27 mouse cellular contexts compared by ENCODE assay signal in the genomic region with DNA sequence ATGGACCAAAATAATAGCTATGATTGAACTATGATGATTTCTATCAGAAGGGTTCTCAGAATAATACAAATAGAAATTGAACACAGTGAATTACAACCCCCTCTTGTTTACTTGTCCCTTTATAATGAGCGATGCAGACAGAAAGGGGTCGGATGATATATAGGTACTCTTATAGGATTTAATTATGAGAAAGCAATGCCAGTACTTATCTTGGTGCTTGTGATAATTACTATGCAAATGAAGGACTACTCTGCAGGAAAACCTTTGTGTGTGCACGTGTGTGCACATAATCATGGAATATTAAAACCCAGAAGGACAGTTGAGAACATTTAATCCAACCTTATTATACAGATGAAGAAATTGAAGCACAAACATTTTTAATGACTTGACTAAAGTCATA. TPM values are rescaled to one million over a fixed set of nuclear protein-coding genes. Genes with fewer than 3 reads are reported as not detected.
DNase-seq lines count a peak whose midpoint lies in the region; ATAC-seq and TF ChIP-seq lines count a peak whose summit lies in the region.
"Had no signal": no experiment of that assay in that cellular context is flagged by ENCODE, and none has a peak within 500 bp of the region (broad histone marks: within the 10 kb centered on the region; RNA-seq: fewer than 3 reads in every experiment).

No protein-coding gene starts in this region.

- H3K4me1 ChIP-seq in forebrain, embryonic 14.5 days (ENCODE audit: control insufficient read depth, insufficient read depth, low read length): no peaks in the 10 kb centered on the region
- H3K4me1 ChIP-seq in forebrain, embryonic 10.5 days: no peaks in the 10 kb centered on the region
- no peaks in the 10 kb centered on the region for H3K4me1 ChIP-seq in hindbrain, embryonic 14.5 days (replicated peaks; ENCODE audit: control insufficient read depth, insufficient read depth, low read length)
- no peaks in the 10 kb centered on the region for H3K4me1 ChIP-seq in hindbrain, postnatal 0 days (ENCODE audit: insufficient read depth, low read length)
- H3K4me1 ChIP-seq in neural tube, embryonic 13.5 days (replicated peaks): no peaks in the 10 kb centered on the region
- H3K4me1 ChIP-seq: heart, embryonic 12.5 days; heart, embryonic 15.5 days; hindbrain, embryonic 15.5 days; intestine, embryonic 15.5 days had no signal

- ATAC-seq in forebrain, embryonic 14.5 days: peak; percentile 58
- ATAC-seq in hindbrain, embryonic 14.5 days (ENCODE audit: low FRiP score): 0 out of 2 replicates have a peak, but pooled peaks have one; percentile 55
- ATAC-seq in hindbrain, postnatal 0 days: no peak
- peak; percentile 71 for ATAC-seq in neural tube, embryonic 13.5 days (ENCODE audit: low read depth)
- ATAC-seq: activated CD4-positive, CD25-positive, alpha-beta regulatory T cell, adult 4 months; CD4-positive, CD25-positive, alpha-beta regulatory T cell, adult 4 months; intestine, embryonic 15.5 days had no signal

- H3K9ac ChIP-seq in forebrain, embryonic 14.5 days (ENCODE audit: low read length): no peak overlapping the region
- H3K9ac ChIP-seq in hindbrain, embryonic 14.5 days: no peak overlapping the region
- no peak overlapping the region for H3K9ac ChIP-seq in hindbrain, postnatal 0 days (replicated peaks; ENCODE audit: low read length)
- H3K9ac ChIP-seq in neural tube, embryonic 13.5 days: no peak overlapping the region
- H3K9ac ChIP-seq: heart, embryonic 12.5 days; heart, embryonic 15.5 days; hindbrain, embryonic 15.5 days; intestine, embryonic 15.5 days had no signal

- H3K27me3 ChIP-seq in forebrain, embryonic 14.5 days (replicated peaks; ENCODE audit: control insufficient read depth, insufficient read depth, low read length): no peaks in the 10 kb centered on the region
- no peaks in the 10 kb centered on the region for H3K27me3 ChIP-seq in forebrain, embryonic 10.5 days (ENCODE audit: poor library complexity, severe bottlenecking)
- no peaks in the 10 kb centered on the region for H3K27me3 ChIP-seq in hindbrain, embryonic 14.5 days (ENCODE audit: control insufficient read depth, insufficient read depth, low read length)
- no peaks in the 10 kb centered on the region for H3K27me3 ChIP-seq in hindbrain, postnatal 0 days (ENCODE audit: insufficient read depth, low read length)
- H3K27me3 ChIP-seq in neural tube, embryonic 13.5 days: no peaks in the 10 kb centered on the region
- H3K27me3 ChIP-seq: heart, embryonic 12.5 days; heart, embryonic 15.5 days; hindbrain, embryonic 15.5 days; intestine, embryonic 15.5 days had no signal

- TF ChIP-seq POLR2A in brain, embryonic 14.5 days (IDR thresholded peaks at IDR 0.05; ENCODE audit: borderline replicate concordance, extremely low read depth, insufficient read depth, insufficient read length, poor library complexity, severe bottlenecking): no peak

- H3K9me3 ChIP-seq in forebrain, embryonic 14.5 days (replicated peaks; ENCODE audit: control insufficient read depth, low read length): no peaks in the 10 kb centered on the region
- H3K9me3 ChIP-seq in forebrain, embryonic 10.5 days: no peaks in the 10 kb centered on the region
- H3K9me3 ChIP-seq in hindbrain, embryonic 14.5 days (ENCODE audit: control insufficient read depth, low read length): no peaks in the 10 kb centered on the region
- no peaks in the 10 kb centered on the region for H3K9me3 ChIP-seq in hindbrain, postnatal 0 days (ENCODE audit: low read length)
- H3K9me3 ChIP-seq in neural tube, embryonic 13.5 days: no peaks in the 10 kb centered on the region
- H3K9me3 ChIP-seq: heart, embryonic 12.5 days; heart, embryonic 15.5 days; hindbrain, embryonic 15.5 days; intestine, embryonic 15.5 days had no signal

- no peaks in the 10 kb centered on the region for H3K36me3 ChIP-seq in forebrain, embryonic 14.5 days (ENCODE audit: control insufficient read depth, insufficient read depth, low read length)
- no peaks in the 10 kb centered on the region for H3K36me3 ChIP-seq in forebrain, embryonic 10.5 days (replicated peaks)
- no peaks in the 10 kb centered on the region for H3K36me3 ChIP-seq in hindbrain, embryonic 14.5 days (replicated peaks; ENCODE audit: control insufficient read depth, insufficient read depth)
- no peaks in the 10 kb centered on the region for H3K36me3 ChIP-seq in hindbrain, postnatal 0 days (ENCODE audit: insufficient read depth, low read length)
- no peaks in the 10 kb centered on the region for H3K36me3 ChIP-seq in neural tube, embryonic 13.5 days
- H3K36me3 ChIP-seq: heart, embryonic 12.5 days; heart, embryonic 15.5 days; hindbrain, embryonic 15.5 days; intestine, embryonic 15.5 days had no signal

- H3K27ac ChIP-seq in forebrain, embryonic 14.5 days (ENCODE audit: low read depth, low read length): no peak overlapping the region
- no peak overlapping the region for H3K27ac ChIP-seq in forebrain, embryonic 10.5 days
- no peak overlapping the region for H3K27ac ChIP-seq in hindbrain, embryonic 14.5 days
- H3K27ac ChIP-seq in hindbrain, postnatal 0 days: no peak overlapping the region
- no peak overlapping the region for H3K27ac ChIP-seq in neural tube, embryonic 13.5 days (replicated peaks)
- H3K27ac ChIP-seq: gastrocnemius, adult 2 months; heart, embryonic 15.5 days; hindbrain, embryonic 15.5 days; intestine, embryonic 15.5 days had no signal

- no peak overlapping the region for H3K4me3 ChIP-seq in forebrain, embryonic 14.5 days (ENCODE audit: low read depth, low read length)
- H3K4me3 ChIP-seq in forebrain, embryonic 10.5 days: no peak overlapping the region
- no peak overlapping the region for H3K4me3 ChIP-seq in hindbrain, embryonic 14.5 days (replicated peaks; ENCODE audit: low read length)
- H3K4me3 ChIP-seq in hindbrain, postnatal 0 days (ENCODE audit: low read length): no peak overlapping the region
- no peak overlapping the region for H3K4me3 ChIP-seq in neural tube, embryonic 13.5 days
- H3K4me3 ChIP-seq: gastrocnemius, adult 2 months; heart, embryonic 12.5 days; heart, embryonic 15.5 days; hindbrain, embryonic 15.5 days; intestine, embryonic 15.5 days had no signal

- 39% methylated on average over 3 of the region's 3 CpGs for WGBS in forebrain, embryonic 14.5 days
- WGBS in forebrain, embryonic 10.5 days: 78% methylated on average over 3 of the region's 3 CpGs
- 39% methylated on average over 3 of the region's 3 CpGs for WGBS in hindbrain, embryonic 14.5 days
- WGBS in hindbrain, postnatal 0 days: 46% methylated on average over 3 of the region's 3 CpGs
- 44% methylated on average over 3 of the region's 3 CpGs for WGBS in neural tube, embryonic 13.5 days

- no peak for TF ChIP-seq CTCF in hindbrain, postnatal 0 days (IDR thresholded peaks at IDR 0.05; ENCODE audit: low read depth)
- no peak for TF ChIP-seq CTCF in brain, embryonic 14.5 days (IDR thresholded peaks at IDR 0.05; ENCODE audit: borderline replicate concordance, extremely low read depth, insufficient read depth, insufficient read length)

- DNase-seq in forebrain, embryonic 14.5 days (ENCODE audit: low spot score): peak; percentile 0
- DNase-seq in forebrain, embryonic 10.5 days (ENCODE audit: extremely low spot score, low spot score): no peak
- DNase-seq in hindbrain, embryonic 14.5 days (ENCODE audit: low spot score): no peak
- DNase-seq in hindbrain, postnatal 0 days (ENCODE audit: low spot score): no peak
- DNase-seq in brain, embryonic 14.5 days (ENCODE audit: low read depth): peak; percentile 27
- DNase-seq in T-cell, adult 2 months (ENCODE audit: low spot score): no peak
- DNase-seq: adrenal gland, adult 8-10 months; adrenal gland, postnatal 25 days; cerebellum, adult 18-20 months; cerebellum, adult 9-10 months; cerebellum, postnatal 14 days; gastrocnemius, adult 2 months; gastrocnemius, postnatal 14 days; heart, adult 11 months; heart, postnatal 10 days; heart, postnatal 36 days; kidney, adult 11 months; kidney, adult 8-10 months had no signal

- no peak overlapping the region for H3K4me2 ChIP-seq in forebrain, embryonic 14.5 days (ENCODE audit: low read length)
- H3K4me2 ChIP-seq in hindbrain, embryonic 14.5 days (replicated peaks): no peak overlapping the region
- H3K4me2 ChIP-seq in hindbrain, postnatal 0 days (ENCODE audit: low read depth, low read length): no peak overlapping the region
- no peak overlapping the region for H3K4me2 ChIP-seq in neural tube, embryonic 13.5 days
- H3K4me2 ChIP-seq: heart, embryonic 12.5 days; heart, embryonic 15.5 days; hindbrain, embryonic 15.5 days; intestine, embryonic 15.5 days had no signal

RNA-seq across cellular contexts. Expression of gene Gm45194, which starts 35.3 kb away (rescaled TPM):
- 0.57 and 0.93 TPM in 2 replicates for polyA plus RNA-seq in forebrain, embryonic 14.5 days (2014; fragmentation: Nextera tagmentation; extraction: Ambion mirVana)
- polyA plus RNA-seq in forebrain, embryonic 10.5 days (2016; fragmentation: Nextera tagmentation; extraction: Ambion mirVana): 0.63 and 1.0 TPM in 2 replicates
- polyA plus RNA-seq in hindbrain, embryonic 14.5 days (2014; fragmentation: Nextera tagmentation; extraction: Ambion mirVana): 0.19 and 0.48 TPM in 2 replicates
- 0.47 and 0.84 TPM in 2 replicates for total RNA-seq in hindbrain, postnatal 0 days (2014; rRNA removed)
- 0.39 and 0.49 TPM in 2 replicates for polyA plus RNA-seq in hindbrain, postnatal 0 days (2015; fragmentation: Nextera tagmentation; extraction: Ambion mirVana)
- polyA plus RNA-seq in brain, embryonic 14.5 days (2012; rRNA removed): 0.04 and 0.07 TPM in 2 replicates
- polyA plus RNA-seq in neural tube, embryonic 13.5 days (2015; fragmentation: Nextera tagmentation; extraction: Ambion mirVana): 0.64 and 1.0 TPM in 2 replicates
- total RNA-seq: gastrocnemius, adult 2 months; heart, postnatal 10 days; heart, postnatal 36 days; MEL had no signal
- polyA plus RNA-seq: activated CD4-positive, CD25-positive, alpha-beta regulatory T cell, adult 4 months; C2C12; CD4-positive, CD25-positive, alpha-beta regulatory T cell, adult 4 months; heart, embryonic 15.5 days; hindbrain, embryonic 15.5 days had no signal

Comparison
In these comparisons a context has a peak if more than half of its experiments do, and no peak if none do; other contexts are left out.
1. DNase-seq: peak in forebrain, embryonic 14.5 days (single experiment) and brain, embryonic 14.5 days (single experiment); none in forebrain, embryonic 10.5 days (single experiment), hindbrain, embryonic 14.5 days (single experiment), hindbrain, postnatal 0 days (single experiment) and T-cell, adult 2 months (single experiment).